23 mouse cellular contexts compared by ENCODE assay signal in genomic region chr5:45075195-45075594, GRCm38 (mm10).
"Had no signal": no experiment of that assay in that cellular context is flagged by ENCODE, and none has a peak within 500 bp of the region (broad histone marks: within the 10 kb centered on the region; RNA-seq: fewer than 3 reads in every experiment).

No protein-coding gene starts in this region.

- DNase-seq: gastrocnemius, postnatal 14 days; gastrocnemius, postnatal 36 days; heart, adult 2 months; heart, postnatal 10 days; kidney, adult 11 months; kidney, adult 2 months; kidney, adult 9 months; kidney, postnatal 14 days; kidney, postnatal 36 days; layer of hippocampus, adult 9-11 months; layer of hippocampus, postnatal 36 days; left cerebral cortex, postnatal 4 days had no signal

- ATAC-seq: hindbrain, postnatal 0 days; intestine, embryonic 16.5 days; liver, embryonic 12.5 days had no signal

- H3K4me3 ChIP-seq: heart, adult 2 months; heart, embryonic 12.5 days; hindbrain, embryonic 13.5 days; hindbrain, embryonic 15.5 days; kidney, embryonic 15.5 days; limb, embryonic 13.5 days; limb, embryonic 15.5 days; liver, embryonic 12.5 days had no signal

- H3K9me3 ChIP-seq: heart, embryonic 12.5 days; hindbrain, embryonic 13.5 days; hindbrain, embryonic 15.5 days; kidney, embryonic 15.5 days; limb, embryonic 13.5 days; limb, embryonic 15.5 days; liver, embryonic 12.5 days had no signal

- H3K4me1 ChIP-seq: heart, embryonic 12.5 days; hindbrain, embryonic 13.5 days; hindbrain, embryonic 15.5 days; kidney, embryonic 15.5 days; limb, embryonic 13.5 days; limb, embryonic 15.5 days; liver, embryonic 12.5 days had no signal

- H3K27ac ChIP-seq: heart, adult 2 months; hindbrain, embryonic 13.5 days; hindbrain, embryonic 15.5 days; hindbrain, postnatal 0 days; kidney, embryonic 15.5 days; kidney, postnatal 0 days; limb, embryonic 13.5 days; limb, embryonic 15.5 days; liver, embryonic 12.5 days; liver, embryonic 14.5 days had no signal

- H3K4me2 ChIP-seq: heart, embryonic 12.5 days; hindbrain, embryonic 13.5 days; hindbrain, embryonic 15.5 days; kidney, embryonic 15.5 days; limb, embryonic 13.5 days; limb, embryonic 15.5 days; liver, embryonic 12.5 days had no signal

- H3K27me3 ChIP-seq: heart, embryonic 12.5 days; hindbrain, embryonic 13.5 days; hindbrain, embryonic 15.5 days; kidney, embryonic 15.5 days; limb, embryonic 13.5 days; limb, embryonic 15.5 days; liver, embryonic 12.5 days had no signal

- H3K9ac ChIP-seq: heart, embryonic 12.5 days; hindbrain, embryonic 13.5 days; hindbrain, embryonic 15.5 days; kidney, embryonic 15.5 days; limb, embryonic 13.5 days; limb, embryonic 15.5 days; liver, embryonic 12.5 days; liver, embryonic 14.5 days had no signal

- H3K36me3 ChIP-seq: heart, embryonic 12.5 days; hindbrain, embryonic 13.5 days; hindbrain, embryonic 15.5 days; kidney, embryonic 15.5 days; limb, embryonic 13.5 days; limb, embryonic 15.5 days; liver, embryonic 12.5 days had no signal
